Mouse (Mus musculus) hindbrain, postnatal 0 days (tissue): ENCODE measurements around the gene Ube2e2. TPM values are rescaled to one million over a fixed set of nuclear protein-coding genes. Genes with fewer than 3 reads are reported as not detected.

ENCODE experiments used
- ATAC-seq: fragments of 200-750 bp; cut with Nextera tagmentation; 2 replicates; pipeline ENCODE4 v1.8.0; 2017; ENCODE audit warnings: mild to moderate bottlenecking, moderate TSS enrichment, moderate library complexity
- DNase-seq: peaks from one replicate; pipeline ENCODE4 v3.0.0-alpha.2; 2015; ENCODE audit warnings: low spot score
- H3K27ac ChIP-seq: fragments of 300-500 bp; sonication (generic); 2 replicates; pipeline ENCODE4 v1.5.1; 2014; ENCODE audit warnings: mild to moderate bottlenecking
- H3K27me3 ChIP-seq: fragments of 300-500 bp; sonication (generic); 2 replicates; pipeline ENCODE4 v1.6.1; 2014; ENCODE audit warnings: low read length, mixed read lengths; ENCODE audit not compliant: insufficient read depth
- H3K36me3 ChIP-seq: fragments of 300-500 bp; sonication (generic); 2 replicates; pipeline ENCODE4 v1.6.1; 2014; ENCODE audit warnings: low read length, mixed read lengths; ENCODE audit not compliant: insufficient read depth
- H3K4me1 ChIP-seq: fragments of 300-500 bp; sonication (generic); 2 replicates; pipeline ENCODE4 v1.6.1; 2014; ENCODE audit warnings: antibody characterized with exemption, low read length, mixed read lengths; ENCODE audit not compliant: insufficient read depth
- H3K4me2 ChIP-seq: fragments of 300-500 bp; sonication (generic); 2 replicates; pipeline ENCODE4 v1.6.1; 2014; ENCODE audit warnings: low read depth, mild to moderate bottlenecking, low read length, moderate library complexity, mixed read lengths
- H3K4me3 ChIP-seq: fragments of 300-500 bp; sonication (generic); 2 replicates; pipeline ENCODE4 v1.5.1; 2014; ENCODE audit warnings: low read length
- H3K9ac ChIP-seq: fragments of 300-500 bp; sonication (generic); replicated peaks from 2 replicates; pipeline ENCODE4 v1.6.1; 2014; ENCODE audit warnings: mild to moderate bottlenecking, low read length, moderate library complexity, mixed read lengths
- H3K9me3 ChIP-seq: fragments of 300-500 bp; sonication (generic); 2 replicates; pipeline ENCODE4 v1.6.1; 2016; ENCODE audit warnings: low read length, mixed read lengths
- CTCF ChIP-seq: IDR thresholded peaks from 2 replicates; pipeline ENCODE4 v1.5.1; 2016; ENCODE audit warnings: antibody characterized with exemption, control low read depth, low read depth
- WGBS: fragments of 180-500 bp; shearing (Covaris S2); extraction: QIAGEN DNeasy Blood & Tissue Kit; methylation state at CpG from one replicate; pipeline ENCODE4 v1.1.7; 2014; 5-methylcytosine and 5-hydroxymethylcytosine counted together
- polyA plus RNA-seq: library from polyadenylated mRNA; unstranded; fragments of >200 nt; fragmentation: Nextera tagmentation; extraction: Ambion mirVana; gene quantifications from 2 replicates; pipeline ENCODE4 v1.2.1, GENCODE M21; 2015
- total RNA-seq: library from RNA; depleted of rRNA; stranded (reverse); fragments of >200 nt; gene quantifications from 2 replicates; pipeline ENCODE4 v1.2.3, GENCODE M21; 2014

Gene Ube2e2
- total and polyA plus RNA-seq, 2 experiments from 2014 or later, result 91.6 to 162 TPM

DNA sequence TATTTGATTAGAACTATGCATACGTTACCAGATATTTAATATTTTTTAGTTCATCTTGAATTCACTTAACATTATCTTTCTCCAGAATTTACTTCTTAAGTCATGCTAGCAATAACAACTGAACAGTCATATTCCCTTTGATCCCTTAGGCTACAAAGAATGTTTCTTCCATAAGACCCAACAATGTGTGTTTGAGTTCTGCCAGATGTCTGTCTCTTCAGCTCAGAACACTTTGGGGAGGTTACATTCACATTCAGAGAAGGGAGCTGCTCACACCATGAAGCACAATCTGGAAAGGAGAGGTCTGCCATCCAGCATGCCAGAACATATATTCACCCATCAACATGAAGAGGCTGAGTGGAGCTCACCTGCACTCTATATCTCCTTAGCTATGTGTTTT, 65.4 kb downstream of the Ube2e2 start:
- H3K9me3 ChIP-seq, result no peaks in the 10 kb centered on the region
- DNase-seq (no peak), ATAC-seq (no peak)
- WGBS, result 95% methylated on average over 1 of the region's 1 CpGs
- H3K9ac ChIP-seq, result no peak overlapping the region
- H3K27ac ChIP-seq, result no peak overlapping the region
- no peak overlapping the region for H3K4me2 ChIP-seq
- no peak overlapping the region for H3K4me3 ChIP-seq
- H3K27me3 ChIP-seq, result no peaks in the 10 kb centered on the region
- TF ChIP-seq CTCF, result no peak
- H3K36me3 ChIP-seq, result no peaks in the 10 kb centered on the region
- no peaks in the 10 kb centered on the region for H3K4me1 ChIP-seq

DNA sequence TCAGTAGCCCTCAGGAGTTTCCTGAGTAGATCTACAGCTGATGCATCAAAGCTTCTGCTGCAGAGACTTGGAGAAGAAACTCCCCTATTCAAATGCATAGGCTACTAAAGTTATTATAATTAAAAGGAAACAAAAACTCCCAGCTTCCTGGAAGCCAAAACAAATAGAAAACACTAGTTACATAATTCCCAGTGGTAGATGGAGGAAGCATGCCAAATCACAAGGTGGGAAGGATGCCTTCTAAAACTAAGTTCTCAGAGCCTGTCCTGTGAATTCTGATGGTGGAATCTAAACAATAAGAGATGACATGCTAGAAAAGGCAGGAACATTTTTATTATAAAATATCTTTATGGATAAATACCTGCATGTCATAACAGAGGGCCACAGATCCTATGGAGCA, 67.3 kb downstream of the Ube2e2 start:
- H3K27me3 ChIP-seq, result no peaks in the 10 kb centered on the region
- ATAC-seq, result no peak

DNA sequence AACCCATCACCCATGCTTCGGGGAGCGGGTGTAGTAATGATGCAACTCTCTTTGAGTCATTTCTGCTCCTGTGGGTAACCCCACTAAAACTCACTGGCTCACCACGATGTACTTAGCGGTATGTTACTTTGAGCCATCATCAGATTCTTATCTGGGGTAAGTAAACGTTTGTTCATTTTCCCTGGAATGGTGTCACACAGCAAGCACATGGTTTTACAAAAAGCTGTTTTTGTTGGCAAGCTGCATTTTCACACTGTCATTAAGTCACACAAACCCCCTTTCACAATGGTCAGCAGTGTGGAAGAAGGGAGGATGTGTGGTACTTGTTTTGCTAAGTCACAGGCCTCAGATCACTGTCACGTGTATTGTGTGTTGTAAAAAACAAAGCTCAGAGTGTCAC, 73.4 kb downstream of the Ube2e2 start:
- WGBS, result 66% methylated on average over 6 of the region's 6 CpGs

More for the DNA sequence above, 67.3 kb downstream of the Ube2e2 start:
- no peak for DNase-seq
- Histone ChIP-seq H3K36me3 (no peaks in the 10 kb centered on the region), H3K9ac (no peak overlapping the region), H3K4me3 (no peak overlapping the region), H3K9me3 (no peaks in the 10 kb centered on the region), H3K4me2 (no peak overlapping the region), H3K27ac (no peak overlapping the region), H3K4me1 (no peaks in the 10 kb centered on the region)
- no peak for TF ChIP-seq CTCF

DNA sequence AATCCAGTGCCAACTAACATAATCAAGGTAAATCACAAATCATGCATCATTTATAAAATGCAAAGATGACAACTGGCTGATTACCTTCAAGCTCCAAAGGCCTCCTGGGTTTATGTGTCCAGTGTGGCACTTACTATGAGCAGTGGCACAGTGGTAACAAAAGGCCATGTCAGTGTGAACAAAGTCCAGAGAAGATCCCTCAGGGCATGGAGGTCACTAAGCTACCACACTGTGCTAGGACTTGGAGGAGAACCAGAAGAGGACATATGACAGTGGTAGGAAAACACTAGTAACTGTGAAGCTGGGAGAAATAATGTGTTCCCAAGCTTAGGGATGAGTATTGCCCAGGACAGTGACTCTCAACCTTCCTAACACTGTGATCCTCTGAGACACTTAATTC, 97.2 kb downstream of the Ube2e2 start:
- Histone ChIP-seq H3K9me3 (no peaks in the 10 kb centered on the region), H3K36me3 (no peaks in the 10 kb centered on the region), H3K9ac (no peak overlapping the region), H3K4me2 (no peak overlapping the region), H3K27me3 (no peaks in the 10 kb centered on the region), H3K4me3 (no peak overlapping the region), H3K27ac (no peak overlapping the region), H3K4me1 (no peaks in the 10 kb centered on the region)
- ATAC-seq (no peak), DNase-seq (no peak)
- no peak for TF ChIP-seq CTCF

More for the DNA sequence above, 73.4 kb downstream of the Ube2e2 start:
- Histone ChIP-seq H3K36me3 (no peaks in the 10 kb centered on the region), H3K9me3 (no peaks in the 10 kb centered on the region), H3K4me1 (no peaks in the 10 kb centered on the region), H3K4me3 (no peak overlapping the region), H3K27me3 (no peaks in the 10 kb centered on the region), H3K4me2 (no peak overlapping the region), H3K27ac (no peak overlapping the region), H3K9ac (no peak overlapping the region)
- no peak for TF ChIP-seq CTCF
- peak; percentile 14 for DNase-seq
- ATAC-seq, result no peak

DNA sequence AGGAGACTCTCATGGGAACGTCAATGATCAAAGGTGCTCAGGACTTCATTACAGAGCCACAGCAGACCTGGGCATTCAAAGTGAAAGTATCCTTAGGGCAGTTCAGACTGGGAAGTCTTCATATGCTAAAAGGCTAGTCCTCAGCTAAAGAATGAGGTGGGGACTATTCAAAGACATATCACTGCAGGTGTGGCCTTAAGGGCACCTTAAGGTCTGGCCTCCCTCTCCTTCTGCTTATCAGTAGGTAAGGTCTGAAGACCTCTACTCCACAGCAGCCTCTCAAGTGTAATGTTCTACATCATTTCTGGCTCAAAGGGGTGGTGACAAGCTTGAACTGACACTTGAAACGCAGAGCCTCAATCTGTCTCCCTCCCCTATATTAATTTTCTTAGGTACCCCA, 98.3 kb downstream of the Ube2e2 start:
- no peaks in the 10 kb centered on the region for H3K4me1 ChIP-seq
- H3K27me3 ChIP-seq, result no peaks in the 10 kb centered on the region
- H3K9me3 ChIP-seq, result no peaks in the 10 kb centered on the region
- DNase-seq, result no peak
- H3K4me3 ChIP-seq, result no peak overlapping the region
- no peak overlapping the region for H3K4me2 ChIP-seq
- WGBS, result 71% methylated on average over 2 of the region's 2 CpGs
- H3K9ac ChIP-seq, result no peak overlapping the region
- no peak overlapping the region for H3K27ac ChIP-seq
- TF ChIP-seq CTCF, result no peak
- ATAC-seq, result no peak
- H3K36me3 ChIP-seq, result no peaks in the 10 kb centered on the region

DNA sequence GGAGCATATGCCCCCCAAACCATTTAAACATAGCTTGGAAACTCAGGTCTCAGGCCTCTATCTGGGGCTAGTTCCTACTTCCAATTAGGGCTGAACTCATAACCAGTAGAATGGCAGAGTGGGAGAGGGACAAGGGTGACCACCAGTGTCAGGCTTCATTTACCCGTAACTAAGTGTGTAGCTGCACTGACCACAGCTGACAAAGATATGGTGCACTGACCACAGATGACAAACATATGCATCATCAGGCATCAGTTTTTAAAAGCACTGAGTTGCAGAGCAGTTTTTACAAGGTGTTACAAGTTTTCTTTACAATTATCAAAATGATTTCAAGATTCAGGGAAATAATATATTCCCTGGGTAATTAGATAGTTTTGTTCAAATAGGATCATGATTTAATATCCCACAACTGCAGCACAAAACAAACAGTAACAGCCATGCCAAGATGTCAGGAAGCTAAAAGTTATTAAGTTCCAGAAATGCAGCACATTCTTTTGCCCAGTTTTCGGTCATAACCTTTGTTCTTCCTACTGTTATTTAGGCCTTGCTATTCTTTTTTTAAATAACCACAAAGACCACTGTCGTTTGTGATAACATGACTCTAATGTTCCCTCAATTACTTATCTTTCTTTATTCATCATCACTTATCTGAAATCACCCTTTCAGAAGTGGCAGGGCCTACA, 114.9 kb downstream of the Ube2e2 start:
- Histone ChIP-seq H3K4me2 (no peak overlapping the region), H3K27me3 (no peaks in the 10 kb centered on the region), H3K27ac (no peak overlapping the region), H3K9ac (no peak overlapping the region), H3K4me1 (no peaks in the 10 kb centered on the region), H3K36me3 (no peaks in the 10 kb centered on the region), H3K9me3 (no peaks in the 10 kb centered on the region), H3K4me3 (no peak overlapping the region)
- no peak for TF ChIP-seq CTCF
- WGBS, result 86% methylated on average over 3 of the region's 3 CpGs
- DNase-seq (no peak), ATAC-seq (no peak)

DNA sequence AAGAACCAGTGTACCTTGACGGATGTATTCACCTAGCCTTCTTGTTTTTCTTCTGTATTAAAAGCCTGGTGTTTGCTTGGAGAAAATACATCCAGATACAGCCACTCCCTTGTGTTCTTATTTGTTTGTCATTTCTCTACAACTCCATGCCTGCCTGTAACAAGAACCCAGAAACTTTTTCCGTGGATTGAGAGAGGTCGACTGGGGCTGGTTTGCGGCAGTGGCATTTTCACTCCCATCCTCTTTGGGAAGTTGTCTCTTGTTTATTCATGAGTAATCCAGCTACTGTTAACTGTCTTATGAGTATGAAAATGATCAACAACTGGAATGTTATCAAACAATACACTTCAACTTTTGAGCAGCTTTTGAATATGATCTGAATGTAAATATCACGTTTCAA, 115.8 kb downstream of the Ube2e2 start:
- H3K27ac ChIP-seq, result no peak overlapping the region
- DNase-seq, result no peak
- H3K4me2 ChIP-seq, result no peak overlapping the region
- H3K36me3 ChIP-seq, result no peaks in the 10 kb centered on the region
- H3K4me3 ChIP-seq, result no peak overlapping the region
- no peak for ATAC-seq
- no peaks in the 10 kb centered on the region for H3K4me1 ChIP-seq
- no peak overlapping the region for H3K9ac ChIP-seq
- TF ChIP-seq CTCF, result no peak
- H3K27me3 ChIP-seq, result no peaks in the 10 kb centered on the region
- WGBS, result 95% methylated on average over 5 of the region's 5 CpGs
- H3K9me3 ChIP-seq, result no peaks in the 10 kb centered on the region
